Mouse (Mus musculus) liver, embryonic 18 days (tissue): ENCODE data around the gene Sec14l1. TPM values are rescaled to one million over a fixed set of nuclear protein-coding genes. Genes with fewer than 3 reads are reported as not detected.

ENCODE experiments used
- polyA plus RNA-seq: library from polyadenylated mRNA; depleted of rRNA; stranded (reverse); fragments of >200 nt; gene quantifications from 2 replicates; pipeline ENCODE4 v1.2.3, GENCODE M21; 2012; rRNA removed

Gene Sec14l1
- polyA plus RNA-seq: 9.7 and 11.1 TPM in 2 replicates

GRCm38 (mm10) chr11:117114592-117115345 is at the start of gene Sec14l1:
Sec14l1 (plus strand) TSS chr11:117115168.

GRCm38 (mm10) chr11:117199282-117200175 is 84.6 kb downstream of the Sec14l1 start, which contains the start of gene Sept9:
Sept9 (plus strand) TSS chr11:117199661.

Other genes with a start within 250 kb of the Sec14l1 start
- not detected in 2 replicates for gene Mgat5b, start 196.3 kb upstream of the Sec14l1 start, polyA plus RNA-seq
- gene Sept9, start 84.5 kb downstream of the Sec14l1 start, polyA plus RNA-seq: 15.0 and 18.0 TPM in 2 replicates